Mouse (Mus musculus) CD4-positive, CD25-positive, alpha-beta regulatory T cell, adult 4 months (primary cell): ENCODE measurements around the gene Cacnb2. TPM values are rescaled to one million over a fixed set of nuclear protein-coding genes. Genes with fewer than 3 reads are reported as not detected.

ENCODE experiments used
- ATAC-seq: one replicate; pipeline ENCODE4 v1.8.0; 2017
- polyA plus RNA-seq, 2 experiments: library from polyadenylated mRNA; unstranded; fragments of 100-300 nt; shearing (Covaris generic); gene quantifications; one replicate each; pipeline ENCODE4 v1.2.1; 2017

Cacnb2 gene
- polyA plus RNA-seq, 2 experiments from 2014 or later, result 0.24 TPM; not detected in 1

DNA sequence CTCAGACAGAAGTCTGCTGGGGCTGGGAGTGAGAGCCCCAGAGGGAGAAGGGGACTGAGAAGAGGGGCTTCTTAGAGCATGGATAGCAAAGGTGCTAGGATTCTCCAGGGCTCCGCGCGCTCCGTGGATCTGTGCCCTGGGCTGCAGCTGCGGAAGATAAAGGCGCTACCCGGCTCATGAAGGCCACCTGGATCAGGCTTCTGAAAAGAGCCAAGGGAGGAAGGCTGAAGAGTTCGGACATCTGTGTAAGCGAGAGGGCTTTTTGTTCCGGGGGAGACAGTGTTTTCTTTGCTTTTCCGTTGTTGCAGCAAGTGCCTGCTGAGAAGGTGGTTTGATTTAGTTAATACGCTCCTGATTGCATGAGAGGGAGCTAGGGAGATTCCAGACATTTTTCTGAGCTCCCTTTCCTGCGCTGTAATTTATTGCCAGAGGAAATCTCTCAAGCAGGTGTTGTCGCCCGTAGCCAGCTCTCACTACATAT is 270.9 kb downstream of the Cacnb2 start:
- no peak for ATAC-seq

DNA sequence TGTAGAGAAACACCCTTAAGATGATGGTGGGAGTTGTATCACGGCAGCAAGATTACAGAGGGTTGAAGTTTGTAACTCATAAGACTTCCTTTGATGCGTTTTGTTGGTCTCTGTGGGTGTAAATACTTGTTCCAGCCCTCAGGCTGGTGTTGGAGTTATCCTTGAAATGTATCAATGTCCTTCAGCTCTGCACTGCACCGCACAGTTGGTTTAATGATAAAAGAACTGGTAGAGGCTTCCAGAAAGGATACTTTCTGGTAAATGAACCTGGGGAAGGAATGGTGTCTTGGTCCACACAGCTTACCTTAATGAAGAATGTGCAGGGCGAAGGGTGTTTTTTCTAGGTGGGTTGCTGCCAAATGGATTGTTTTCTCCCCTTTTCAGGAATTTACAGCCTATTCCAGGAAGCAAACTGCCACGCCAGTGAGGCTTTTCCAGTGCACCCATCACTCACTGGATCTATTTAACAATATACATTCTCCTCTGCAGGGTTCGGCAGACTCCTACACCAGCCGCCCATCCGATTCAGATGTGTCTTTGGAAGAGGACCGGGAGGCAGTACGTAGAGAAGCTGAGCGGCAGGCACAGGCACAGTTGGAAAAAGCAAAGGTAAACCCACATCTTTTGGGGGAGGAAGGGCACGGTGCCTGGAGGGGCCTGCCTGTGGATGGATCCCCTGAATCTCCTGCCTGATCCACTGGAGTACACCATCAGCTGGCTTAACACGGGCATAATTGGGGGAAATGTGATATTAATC is 271.6 kb downstream of the Cacnb2 start:
- no peak for ATAC-seq

DNA sequence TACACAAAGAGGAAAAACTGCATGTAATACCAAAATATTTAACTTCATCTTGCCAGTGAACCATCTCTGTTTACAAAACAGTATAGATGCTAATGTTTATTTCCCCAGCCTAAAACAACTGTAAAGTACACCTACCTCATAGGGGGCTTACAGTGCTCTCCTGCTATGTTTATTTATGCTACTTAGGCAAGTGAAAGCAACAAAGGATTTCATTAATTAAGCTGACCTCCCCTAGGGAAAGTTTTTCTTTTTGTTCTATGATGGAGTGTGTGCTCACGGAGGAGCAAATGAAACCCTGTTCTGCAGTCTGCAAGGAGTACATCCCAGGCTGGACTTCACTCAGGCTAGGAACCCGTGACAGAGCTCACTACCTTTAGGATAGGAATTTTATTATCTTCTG is 272.2 kb downstream of the Cacnb2 start:
- ATAC-seq, result no peak

- no peak for ATAC-seq
These were observed 272.7 kb downstream of the Cacnb2 start for GRCm38 (mm10) chr2:14875616-14876015.

GRCm38 (mm10) chr2:14878953-14879352 is 276.1 kb downstream of the Cacnb2 start:
- no peak for ATAC-seq

GRCm38 (mm10) chr2:14883460-14883859 is 280.6 kb downstream of the Cacnb2 start:
- ATAC-seq, result no peak

- no peak for ATAC-seq
These were observed 285.7 kb downstream of the Cacnb2 start for GRCm38 (mm10) chr2:14888406-14889195.

DNA sequence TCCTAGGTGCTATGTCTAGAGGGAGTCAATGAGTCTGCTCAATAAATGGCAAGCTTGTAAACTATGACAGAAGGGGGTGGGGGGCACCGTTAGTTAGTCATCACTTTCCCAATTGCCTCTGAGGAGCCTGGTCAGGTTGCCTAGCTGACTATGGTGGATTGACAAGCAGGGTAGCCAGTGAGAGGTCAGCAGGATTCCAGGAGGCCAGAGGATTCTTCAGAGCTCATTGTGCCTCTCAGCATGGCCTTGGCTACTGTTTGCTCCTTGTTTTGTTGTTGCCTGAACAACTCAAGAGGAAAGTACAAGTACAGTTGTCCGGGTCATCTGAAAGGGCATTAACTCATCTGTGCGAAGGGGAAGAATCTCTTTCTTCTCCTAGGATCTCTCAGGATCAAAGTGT is 300.9 kb downstream of the Cacnb2 start:
- ATAC-seq, result no peak

GRCm38 (mm10) chr2:14904865-14905264 is 302.0 kb downstream of the Cacnb2 start:
- ATAC-seq, result no peak

DNA sequence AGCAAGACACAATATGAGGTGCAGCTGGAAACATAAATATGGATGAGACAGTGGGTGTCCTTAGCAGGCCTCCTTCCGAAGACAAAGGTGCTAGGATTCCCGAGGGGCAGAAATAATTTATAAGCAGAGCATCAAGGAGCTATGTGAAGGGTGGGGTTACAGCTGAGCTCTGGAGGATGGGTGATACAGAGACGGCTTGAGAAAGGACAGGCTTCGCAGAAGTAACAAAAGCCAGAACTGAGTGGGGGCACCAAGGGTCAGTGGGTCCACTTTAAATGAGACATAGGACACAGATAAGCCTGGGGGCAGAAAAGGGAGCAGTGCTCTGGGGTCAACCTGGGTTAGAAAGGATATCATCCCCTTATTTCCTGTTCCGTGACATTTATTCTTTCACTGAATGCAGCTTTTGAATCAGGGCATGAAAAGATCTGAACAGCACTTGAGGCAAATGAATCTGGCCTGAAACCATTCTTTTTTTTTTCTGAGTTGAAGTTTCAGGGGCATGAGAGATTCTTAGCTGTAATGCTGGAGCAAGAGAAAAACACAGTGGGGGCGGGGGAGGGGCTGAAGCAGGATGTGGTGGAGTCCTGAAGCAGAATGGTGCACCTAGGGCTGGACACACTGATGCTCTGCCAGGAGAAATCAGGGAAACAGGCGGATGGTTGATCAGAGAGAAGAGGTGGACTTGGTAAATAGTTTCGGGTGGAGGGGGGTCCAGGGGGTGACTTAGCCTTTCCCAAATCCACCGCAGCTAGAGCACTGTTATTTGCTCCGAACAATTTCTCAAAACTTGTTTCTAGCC is 304.4 kb downstream of the Cacnb2 start:
- no peak for ATAC-seq

DNA sequence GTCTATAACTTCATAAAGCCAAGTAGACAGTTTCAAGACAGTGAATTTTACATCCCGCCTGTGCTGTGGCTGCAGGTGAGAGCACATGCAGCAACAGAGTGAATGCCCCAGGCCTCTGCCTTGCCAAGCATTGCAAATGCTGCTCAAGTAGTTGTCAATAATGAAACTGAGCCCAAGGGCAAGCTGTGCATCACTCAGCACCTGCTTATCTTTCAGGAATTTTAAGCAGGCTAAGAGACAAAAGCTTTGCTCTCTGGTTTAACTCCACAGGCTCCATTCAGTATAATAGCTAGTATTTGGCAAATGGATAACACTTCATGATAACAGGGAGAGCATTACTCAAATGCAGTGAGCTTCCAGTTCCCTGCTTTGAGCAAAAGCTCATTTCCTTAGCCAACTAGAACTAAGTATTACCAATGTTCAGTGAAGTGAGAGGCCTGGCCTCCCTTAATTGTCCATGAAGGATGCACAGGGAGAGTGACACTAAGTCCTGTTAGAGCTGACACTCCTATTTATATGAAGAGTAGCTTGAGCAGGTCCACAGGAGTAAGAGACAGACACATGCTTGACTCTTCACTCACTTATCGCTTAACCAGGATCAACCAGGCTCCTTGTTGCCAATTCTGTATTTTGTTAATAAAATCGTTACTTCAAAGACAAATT is 314.8 kb downstream of the Cacnb2 start:
- ATAC-seq, result no peak

GRCm38 (mm10) chr2:14929866-14930265 is 327.0 kb downstream of the Cacnb2 start:
- ATAC-seq, result no peak

GRCm38 (mm10) chr2:14931968-14932367 is 329.1 kb downstream of the Cacnb2 start:
- no peak for ATAC-seq

DNA sequence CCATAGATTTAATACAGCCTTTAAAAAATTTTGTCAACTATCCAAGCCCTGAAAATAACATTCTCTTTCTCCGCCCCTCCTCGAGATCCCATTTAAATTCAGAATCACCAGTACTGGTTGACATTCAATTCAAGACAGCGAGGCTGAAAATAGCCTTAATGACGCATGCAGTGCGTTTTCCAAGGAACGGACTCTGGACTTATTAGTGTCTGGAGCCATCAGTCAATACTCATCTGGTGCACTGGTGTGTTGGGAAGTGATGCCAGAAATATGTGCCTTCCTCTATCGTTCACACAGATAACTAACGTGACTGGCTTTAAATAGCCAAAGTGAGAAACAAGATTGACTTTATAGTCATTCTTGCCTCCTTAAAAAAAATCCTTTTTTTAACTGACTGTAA is 333.6 kb downstream of the Cacnb2 start:
- no peak for ATAC-seq

- no peak for ATAC-seq
These were observed 339.4 kb downstream of the Cacnb2 start for GRCm38 (mm10) chr2:14942261-14942660.

DNA sequence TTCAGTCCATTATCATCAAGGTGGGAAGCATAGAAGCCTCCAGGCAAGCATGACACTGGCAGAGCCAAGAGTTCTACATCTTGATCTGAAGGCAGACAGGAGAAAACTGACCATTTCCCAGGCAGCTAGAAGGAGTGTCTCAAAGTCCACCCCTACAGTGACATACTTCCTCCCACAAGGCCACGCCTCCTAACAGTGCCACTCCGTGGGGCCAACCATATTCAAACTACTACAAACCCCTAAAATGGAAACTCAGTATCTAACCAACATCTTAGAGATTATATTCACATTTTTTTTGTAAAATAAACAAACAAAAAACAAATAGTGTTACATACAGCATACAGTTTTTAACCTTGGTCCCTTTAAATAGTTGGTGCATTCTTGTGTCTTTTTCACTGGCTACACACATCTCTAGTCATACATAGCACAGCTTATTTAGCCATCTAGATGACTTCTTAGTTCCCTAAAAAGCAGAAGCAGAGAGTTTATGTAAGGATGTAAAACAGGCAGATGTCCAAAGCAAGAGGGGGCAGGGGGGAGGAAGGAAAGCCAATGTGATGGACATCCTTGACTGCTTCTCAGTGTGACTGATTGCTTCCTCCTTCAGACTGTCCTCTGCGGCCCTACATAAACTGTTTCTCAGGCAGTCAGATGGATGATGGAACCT is 340.9 kb downstream of the Cacnb2 start:
- ATAC-seq, result no peak

DNA sequence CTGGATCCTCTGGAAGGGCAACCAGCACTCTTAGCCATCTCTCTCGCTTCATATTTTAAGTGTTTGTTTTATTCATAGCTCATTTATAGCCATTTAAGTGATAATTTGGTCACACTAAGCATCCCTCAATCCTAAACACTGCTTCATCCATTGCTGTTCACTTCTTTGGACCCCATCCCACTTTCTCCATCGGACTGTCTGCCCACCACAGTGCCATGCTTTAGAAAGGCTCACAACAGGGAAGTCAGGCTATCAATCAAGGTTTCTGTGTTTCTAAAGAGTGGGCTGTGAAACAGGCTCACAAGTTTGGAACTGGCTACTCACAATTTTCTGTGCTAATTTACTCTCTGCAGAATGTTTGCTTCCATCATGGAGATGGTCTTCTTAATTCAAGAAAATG is 350.2 kb downstream of the Cacnb2 start:
- ATAC-seq, result no peak

DNA sequence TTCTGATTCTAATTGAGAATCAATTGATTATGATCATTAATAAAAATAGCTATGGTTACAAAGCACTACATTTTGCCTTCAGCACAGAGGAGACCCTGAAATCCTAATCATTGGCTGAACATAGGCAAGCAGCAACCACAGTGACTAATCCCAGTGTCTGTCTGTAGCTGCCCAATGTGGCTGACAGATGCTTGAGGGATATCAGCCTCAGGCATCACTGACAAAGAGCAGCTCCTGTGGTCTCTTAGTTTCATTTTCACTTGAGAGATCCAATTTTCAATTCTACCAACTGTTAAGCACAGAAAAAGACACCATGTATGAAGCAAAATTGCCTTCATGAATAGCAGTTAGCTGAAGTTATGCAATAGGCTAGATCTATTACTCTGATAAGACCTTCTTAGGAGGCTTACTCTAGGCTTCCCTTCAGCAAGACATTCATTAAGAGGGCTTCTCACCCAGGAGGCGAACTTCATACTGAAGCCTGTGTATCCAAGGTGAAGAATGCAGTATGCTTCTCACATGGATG is 358.1 kb downstream of the Cacnb2 start:
- ATAC-seq, result no peak

DNA sequence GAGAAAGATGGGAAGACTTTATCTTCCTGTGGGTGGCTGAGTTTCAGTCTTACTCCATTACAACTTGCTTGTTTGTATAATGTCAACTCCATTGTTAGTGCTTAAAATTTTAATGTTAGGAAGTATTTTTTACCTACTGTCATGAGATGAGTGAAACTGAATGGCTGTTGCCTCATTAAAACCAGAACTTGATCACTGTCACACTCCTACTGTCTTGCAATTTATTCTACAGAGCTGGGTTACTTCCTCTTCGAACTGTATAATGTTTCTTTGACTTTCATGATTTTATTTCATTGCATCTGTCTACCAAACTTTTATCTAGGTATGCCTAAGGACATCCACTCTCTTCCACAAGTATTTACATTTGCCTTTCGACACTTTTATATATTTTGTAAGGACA is 358.6 kb downstream of the Cacnb2 start:
- no peak for ATAC-seq

DNA sequence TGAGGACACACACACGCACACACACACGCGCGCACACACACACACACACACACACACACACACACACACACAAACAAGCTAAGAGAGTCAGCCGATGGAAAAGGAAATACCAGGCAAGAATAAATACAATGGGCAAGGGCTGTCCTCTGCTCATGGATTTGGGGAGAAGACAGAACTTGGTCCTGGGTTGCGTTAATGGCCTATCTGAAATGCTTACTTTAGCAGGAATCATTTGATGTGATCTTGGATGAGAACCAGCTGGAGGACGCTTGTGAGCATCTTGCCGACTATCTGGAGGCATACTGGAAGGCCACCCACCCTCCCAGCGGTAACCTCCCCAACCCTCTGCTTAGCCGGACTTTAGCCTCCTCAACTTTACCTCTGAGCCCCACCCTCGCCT is 381.1 kb downstream of the Cacnb2 start:
- ATAC-seq, result no peak

DNA sequence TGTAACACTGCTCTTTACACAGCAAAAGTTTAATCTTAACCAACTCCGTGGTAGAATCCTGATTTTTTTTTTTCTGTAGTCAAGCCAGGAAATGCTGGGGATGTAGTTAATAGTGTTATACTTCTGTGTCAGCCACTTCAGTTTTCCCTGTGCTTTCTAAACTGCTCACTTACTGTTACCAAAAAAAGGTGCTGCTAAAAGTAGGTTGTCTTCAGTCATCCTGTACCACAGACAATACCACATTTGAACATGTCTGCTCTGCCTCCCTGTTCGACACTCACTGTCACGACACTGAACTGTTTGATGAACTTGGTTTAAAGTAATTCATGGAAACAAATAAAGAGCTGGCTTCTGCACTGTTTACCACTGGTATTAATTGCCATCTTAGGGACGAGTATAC is 385.6 kb downstream of the Cacnb2 start:
- ATAC-seq, result no peak

DNA sequence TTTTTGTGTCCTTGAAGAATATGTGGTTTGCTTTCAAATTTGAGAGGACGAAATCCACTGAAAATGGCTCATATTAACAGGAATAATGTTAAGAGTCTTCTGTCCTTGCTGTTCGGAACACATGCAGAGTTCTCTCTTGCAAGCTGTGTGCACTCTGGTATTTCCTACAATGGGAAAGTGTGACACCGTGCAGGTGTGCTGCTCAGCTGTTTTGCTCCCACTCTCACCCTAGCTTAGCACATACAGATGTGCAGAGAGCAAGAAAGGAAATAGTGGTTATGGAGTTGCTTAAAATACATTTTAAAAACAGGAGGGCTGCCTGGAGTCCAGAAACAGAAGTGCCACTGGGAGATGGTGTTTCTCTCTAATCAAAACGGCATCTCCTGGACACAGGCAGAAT is 386.5 kb downstream of the Cacnb2 start:
- ATAC-seq, result no peak
